Mouse (Mus musculus): ENCODE data around the gene Arhgap1.

The Arhgap1 gene

GRCm38 (mm10) chr2:91646733-91647132 lies 2.9 kb upstream of the Arhgap1 start:
- no peak for DNase-seq (ENCODE audit: low spot score)

DNA sequence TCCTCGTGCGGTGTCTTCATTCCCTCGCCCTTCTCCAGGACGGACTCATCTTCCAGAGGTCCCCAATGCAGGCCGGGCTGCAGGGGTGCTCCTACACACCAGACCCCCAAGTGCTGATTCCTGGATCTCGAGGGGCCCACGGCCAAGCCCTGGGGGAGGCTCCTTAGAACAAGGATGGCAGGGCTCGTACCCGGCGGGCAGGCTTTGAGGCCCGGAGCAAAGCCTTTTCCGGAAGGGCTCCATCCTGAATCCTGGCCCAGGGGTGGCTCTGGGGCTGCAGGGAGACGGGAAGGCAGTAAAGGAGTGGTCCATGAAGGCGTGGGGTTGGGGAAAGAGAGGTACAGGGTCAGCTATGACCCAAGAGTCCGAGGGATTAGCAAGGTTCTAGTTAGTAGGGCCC lies 508 bp upstream of the Arhgap1 start:
- DNase-seq (ENCODE audit: low spot score), result no peak

DNA sequence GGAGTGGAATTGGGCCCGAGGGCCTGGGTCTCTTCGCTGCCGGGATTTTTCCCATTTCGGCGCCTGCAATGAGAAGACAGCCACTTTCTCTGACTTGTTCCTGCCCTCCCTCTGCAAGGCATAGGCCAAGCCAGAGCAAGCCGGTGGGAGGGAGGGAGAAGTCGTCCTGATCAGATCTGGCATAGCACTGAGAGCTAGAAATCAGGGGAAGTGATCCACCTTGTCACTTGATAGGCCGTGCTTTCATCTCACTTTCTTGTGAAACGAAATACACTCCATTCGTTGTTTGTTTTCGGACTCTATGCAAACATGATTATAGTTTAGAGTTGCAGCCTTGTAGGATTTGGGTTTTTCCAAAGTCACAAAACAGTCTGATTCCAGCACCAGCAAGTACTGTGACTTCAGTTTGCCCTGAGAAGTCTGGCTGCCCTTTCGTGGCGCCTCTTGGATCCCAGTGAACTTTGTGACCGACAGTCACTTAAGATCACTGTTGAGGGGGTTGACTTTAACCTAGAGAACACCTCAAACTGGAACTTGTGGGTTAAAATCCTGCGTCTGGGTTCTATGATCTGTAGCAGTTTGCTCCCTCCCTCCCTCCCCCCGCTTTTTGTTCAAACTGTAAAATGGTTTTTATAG lies 818 bp downstream of the Arhgap1 start:
- DNase-seq (ENCODE audit: low spot score), result no peak

DNA sequence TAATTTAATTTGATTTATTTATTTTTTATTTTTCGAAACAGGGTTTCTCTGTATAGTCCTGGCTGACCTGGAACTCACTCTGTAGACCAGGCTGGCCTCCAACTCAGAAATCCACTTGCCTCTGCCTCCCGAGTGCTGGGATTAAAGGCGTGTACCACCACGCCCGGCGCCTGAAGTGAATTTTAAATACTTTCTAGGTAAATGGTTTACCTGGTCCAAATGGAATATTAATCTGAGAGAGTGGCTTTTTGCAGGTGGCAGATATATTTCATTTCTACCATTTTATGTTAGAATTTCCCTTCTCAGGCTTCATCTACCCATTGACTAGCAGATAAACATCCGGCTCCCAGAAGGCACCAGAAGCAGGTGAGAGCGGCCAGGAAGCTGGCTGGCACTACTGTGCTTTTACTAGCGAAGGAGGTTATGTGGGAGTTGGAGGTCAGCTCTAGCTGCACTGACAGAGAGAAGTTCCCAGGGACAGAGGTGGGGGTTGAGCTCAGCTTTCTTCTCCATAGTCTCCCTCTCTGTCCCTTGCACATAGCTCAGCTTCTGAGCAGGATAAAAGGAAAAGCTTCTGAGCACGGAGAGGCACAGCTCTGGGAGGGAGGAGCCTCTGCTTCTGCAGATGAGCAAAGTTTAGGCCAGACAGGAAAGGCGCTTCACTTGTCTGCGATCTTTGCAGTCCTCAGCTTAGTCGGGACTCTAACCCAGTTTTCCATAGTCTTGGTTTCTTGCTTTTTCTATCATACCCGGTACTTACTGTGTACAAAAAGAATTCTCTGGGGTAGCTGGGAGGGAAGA lies 2.0 kb downstream of the Arhgap1 start:
- DNase-seq (ENCODE audit: low spot score), result no peak

GRCm38 (mm10) chr2:91652863-91653262 lies 3.2 kb downstream of the Arhgap1 start:
- peak; percentile 50 for DNase-seq (ENCODE audit: low spot score)

GRCm38 (mm10) chr2:91655388-91655787 lies 5.7 kb downstream of the Arhgap1 start:
- no peak for DNase-seq (ENCODE audit: low spot score)

DNA sequence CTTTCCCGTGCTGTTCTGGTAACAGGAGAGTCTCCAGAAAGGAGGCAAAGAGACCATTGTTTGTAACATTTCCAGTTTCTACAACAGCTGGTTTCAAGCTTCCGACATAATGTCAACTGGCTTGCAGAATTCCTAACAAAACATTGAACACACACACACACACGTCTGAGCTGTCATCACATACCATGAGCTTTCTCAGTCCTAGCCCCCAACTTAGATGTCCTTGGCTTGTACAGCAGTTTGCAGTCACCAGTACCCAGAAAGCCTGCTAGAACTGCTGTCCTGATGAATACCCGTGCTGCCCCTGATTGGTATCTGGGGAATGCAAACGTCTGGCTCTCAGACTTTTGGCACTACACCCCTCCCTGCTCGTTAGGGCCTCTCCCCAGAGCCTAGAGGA lies 6.2 kb downstream of the Arhgap1 start:
- no peak for DNase-seq (ENCODE audit: low spot score)

GRCm38 (mm10) chr2:91656774-91657173 lies 7.1 kb downstream of the Arhgap1 start:
- no peak for DNase-seq (ENCODE audit: low spot score)

- no peak for DNase-seq (ENCODE audit: low spot score)
Measured at GRCm38 (mm10) chr2:91659657-91660056, 10.0 kb downstream of the Arhgap1 start.

GRCm38 (mm10) chr2:91660981-91661380 lies 11.3 kb downstream of the Arhgap1 start:
- no peak for DNase-seq (ENCODE audit: low spot score)

- no peak for DNase-seq (ENCODE audit: low spot score)
Measured at GRCm38 (mm10) chr2:91664780-91665179, 15.1 kb downstream of the Arhgap1 start.

- no peak for DNase-seq (ENCODE audit: low spot score)
Measured at GRCm38 (mm10) chr2:91666386-91666910, 16.8 kb downstream of the Arhgap1 start.

GRCm38 (mm10) chr2:91667747-91668146 lies 18.1 kb downstream of the Arhgap1 start:
- no peak for DNase-seq (ENCODE audit: low spot score)

DNA sequence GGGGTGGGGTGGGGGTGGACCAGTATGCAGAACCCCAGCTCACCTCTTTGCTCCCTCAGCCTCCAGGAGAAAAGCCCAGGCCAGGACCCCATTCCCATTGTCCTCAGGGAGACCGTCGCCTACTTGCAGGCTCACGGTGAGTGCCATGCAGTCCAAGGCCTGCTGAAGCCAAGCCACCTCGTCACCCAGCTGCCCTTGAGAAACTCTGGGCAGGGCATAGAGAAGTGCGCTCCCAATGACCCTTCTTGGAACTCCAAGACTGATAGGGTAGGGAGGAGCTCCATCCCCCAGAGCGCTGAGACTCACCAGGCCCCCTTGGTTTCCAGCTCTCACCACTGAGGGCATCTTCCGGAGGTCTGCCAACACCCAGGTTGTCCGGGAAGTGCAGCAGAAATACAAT lies 19.7 kb downstream of the Arhgap1 start:
- no peak for DNase-seq (ENCODE audit: low spot score)

GRCm38 (mm10) chr2:91670038-91670437 lies 20.4 kb downstream of the Arhgap1 start:
- no peak for DNase-seq (ENCODE audit: low spot score)

GRCm38 (mm10) chr2:91673587-91673986 lies 23.9 kb downstream of the Arhgap1 start:
- DNase-seq (ENCODE audit: low spot score), result no peak

GRCm38 (mm10) chr2:91674895-91675294 lies 25.2 kb downstream of the Arhgap1 start:
- DNase-seq (ENCODE audit: low spot score), result no peak

- no peak for DNase-seq (ENCODE audit: low spot score)
Measured at GRCm38 (mm10) chr2:91676420-91676819, 26.8 kb downstream of the Arhgap1 start.

- DNase-seq (ENCODE audit: low spot score), result no peak
Measured at GRCm38 (mm10) chr2:91676961-91677360, 27.3 kb downstream of the Arhgap1 start.

- no peak for DNase-seq (ENCODE audit: low spot score)
Measured at GRCm38 (mm10) chr2:91682850-91683249, 33.2 kb downstream of the Arhgap1 start.

GRCm38 (mm10) chr2:91683919-91684318 lies 34.3 kb downstream of the Arhgap1 start:
- DNase-seq (ENCODE audit: low spot score), result no peak

- peak; percentile 86 for DNase-seq (ENCODE audit: low spot score)
Measured at GRCm38 (mm10) chr2:91689452-91689851, 39.8 kb downstream of the Arhgap1 start.

Measured in ovary, adult 18-20 months (tissue).